Mouse (Mus musculus) heart, embryonic 16.5 days (tissue): ENCODE results near the gene Gm4871. TPM values are rescaled to one million over a fixed set of nuclear protein-coding genes. Genes with fewer than 3 reads are reported as not detected.

Source experiments
- ATAC-seq: fragments of 200-750 bp; cut with Nextera tagmentation; replicated peaks from 2 replicates; pipeline ENCODE4 v1.8.0; 2017; ENCODE audit warnings: moderate number of reproducible peaks; ENCODE audit not compliant: insufficient read depth, low FRiP score; ENCODE audit errors: extremely low read depth
- H3K27ac ChIP-seq: fragments of 300-500 bp; sonication (generic); 2 replicates; pipeline ENCODE4 v1.5.1; 2014; ENCODE audit warnings: mild to moderate bottlenecking, low read length, control low read depth, moderate library complexity
- H3K27me3 ChIP-seq: fragments of 300-500 bp; sonication (generic); 2 replicates; pipeline ENCODE4 v1.6.1; 2014; ENCODE audit warnings: low read length, mixed read lengths; ENCODE audit not compliant: control insufficient read depth, insufficient read depth
- H3K36me3 ChIP-seq: fragments of 300-500 bp; sonication (generic); 2 replicates; pipeline ENCODE4 v1.6.1; 2014; ENCODE audit not compliant: control insufficient read depth, insufficient read depth
- H3K4me1 ChIP-seq: fragments of 300-500 bp; sonication (generic); 2 replicates; pipeline ENCODE4 v1.6.1; 2014; ENCODE audit warnings: low read length, mixed read lengths; ENCODE audit not compliant: control insufficient read depth, insufficient read depth
- H3K4me2 ChIP-seq: fragments of 300-500 bp; sonication (generic); 2 replicates; pipeline ENCODE4 v1.6.1; 2014; ENCODE audit warnings: low read depth, mild to moderate bottlenecking, control low read depth, low read length
- H3K4me3 ChIP-seq: fragments of 300-500 bp; sonication (generic); 2 replicates; pipeline ENCODE4 v1.5.1; 2014; ENCODE audit warnings: mild to moderate bottlenecking, control low read depth, low read length
- H3K9ac ChIP-seq: fragments of 300-500 bp; sonication (generic); 2 replicates; pipeline ENCODE4 v1.6.1; 2014; ENCODE audit warnings: low read length, control low read depth
- H3K9me3 ChIP-seq: fragments of 300-500 bp; sonication (generic); replicated peaks from 2 replicates; pipeline ENCODE4 v1.6.1; 2016; ENCODE audit warnings: low read length; ENCODE audit not compliant: control insufficient read depth
- WGBS: fragments of 180-500 bp; shearing (Covaris S2); extraction: QIAGEN DNeasy Blood & Tissue Kit; methylation state at CpG from one replicate; pipeline ENCODE4 v1.1.7; 2014; 5-methylcytosine and 5-hydroxymethylcytosine counted together
- polyA plus RNA-seq: library from polyadenylated mRNA; unstranded; fragments of >200 nt; fragmentation: Nextera tagmentation; extraction: Ambion mirVana; gene quantifications from 2 replicates; pipeline ENCODE4 v1.2.1, GENCODE M21; 2015

The Gm4871 gene
- polyA plus RNA-seq, 1 experiment from 2014 or later = not detected

GRCm38 (mm10) chr5:144987561-144987960 is 45.0 kb downstream of the Gm4871 start:
- Histone ChIP-seq H3K36me3 (no peaks in the 10 kb centered on the region), H3K4me1 (no peaks in the 10 kb centered on the region), H3K27ac (no peak overlapping the region), H3K4me3 (no peak overlapping the region), H3K27me3 (no peaks in the 10 kb centered on the region), H3K9me3 (peaks cover 10% of the 10 kb centered on the region), H3K4me2 (no peak overlapping the region), H3K9ac (no peak overlapping the region)
- WGBS = 93% methylated on average over 13 of the region's 13 CpGs
- no peak for ATAC-seq

DNA sequence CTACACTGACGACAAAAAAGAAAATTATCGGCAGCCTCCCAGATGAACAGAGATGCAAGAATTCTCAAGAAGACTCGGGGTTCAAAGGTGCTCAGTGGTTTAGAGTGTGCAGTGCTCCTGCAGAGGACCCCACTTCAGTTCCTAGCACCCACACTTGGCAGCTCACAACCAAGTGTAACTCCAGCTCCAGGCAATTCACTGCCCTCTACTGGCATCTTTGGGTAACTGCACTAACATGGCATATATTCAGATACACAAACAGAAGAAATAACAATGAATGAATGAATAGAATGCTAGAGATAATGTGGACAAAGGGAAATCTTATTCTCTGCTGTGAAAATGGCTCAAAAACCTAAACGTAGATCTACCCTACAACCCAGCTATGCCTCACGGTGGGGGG is 47.7 kb downstream of the Gm4871 start:
- H3K9ac ChIP-seq = no peak overlapping the region
- H3K27me3 ChIP-seq = no peaks in the 10 kb centered on the region
- H3K9me3 ChIP-seq = peaks cover 10% of the 10 kb centered on the region
- H3K4me1 ChIP-seq = no peaks in the 10 kb centered on the region
- no peaks in the 10 kb centered on the region for H3K36me3 ChIP-seq
- H3K27ac ChIP-seq = no peak overlapping the region
- no peak overlapping the region for H3K4me2 ChIP-seq
- WGBS = 91% methylated on average over 5 of the region's 5 CpGs
- ATAC-seq = no peak
- H3K4me3 ChIP-seq = no peak overlapping the region

DNA sequence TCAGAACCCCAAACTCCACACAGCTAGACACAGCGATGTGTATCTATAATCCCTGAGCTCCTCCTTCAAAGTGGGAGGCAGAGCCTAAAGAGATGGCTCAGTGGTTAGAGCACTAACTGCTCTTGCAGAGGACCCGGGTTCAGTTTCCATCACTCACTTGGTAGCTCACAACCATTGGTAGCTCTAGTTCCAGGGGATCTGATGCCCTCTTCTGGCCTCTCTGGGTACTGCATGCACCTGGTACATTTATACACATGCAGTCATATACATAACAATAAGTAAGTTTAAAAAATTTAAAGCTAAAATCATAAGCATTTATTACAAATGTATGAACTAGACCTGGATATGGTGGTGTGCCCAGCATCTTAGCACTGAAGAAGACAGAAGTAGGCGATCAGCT is 49.3 kb downstream of the Gm4871 start:
- 89% methylated on average over 3 of the region's 3 CpGs for WGBS
- no peaks in the 10 kb centered on the region for H3K36me3 ChIP-seq
- no peak overlapping the region for H3K27ac ChIP-seq
- H3K4me1 ChIP-seq = peaks cover 6% of the 10 kb centered on the region
- no peak overlapping the region for H3K4me2 ChIP-seq
- H3K9me3 ChIP-seq = peaks cover 10% of the 10 kb centered on the region
- no peak overlapping the region for H3K9ac ChIP-seq
- H3K27me3 ChIP-seq = no peaks in the 10 kb centered on the region
- ATAC-seq = no peak
- H3K4me3 ChIP-seq = no peak overlapping the region

Other genes with a start within 250 kb of the Gm4871 start
- gene Smurf1, start 66.9 kb downstream of the Gm4871 start, polyA plus RNA-seq = 9.3 and 13.5 TPM in 2 replicates
- not detected in 2 replicates for gene 1700018F24Rik, start 10.2 kb upstream of the Gm4871 start, polyA plus RNA-seq
- gene Arpc1a, start 51.1 kb upstream of the Gm4871 start, polyA plus RNA-seq = 91.5 and 93.7 TPM in 2 replicates
- 0.11 TPM in 1 of 2 replicates, not detected in the other for gene Kpna7, start 51.3 kb upstream of the Gm4871 start, polyA plus RNA-seq
- 263 and 300 TPM in 2 replicates for gene Arpc1b, start 81.5 kb upstream of the Gm4871 start, polyA plus RNA-seq
- 46.0 and 49.8 TPM in 2 replicates for gene Pdap1, start 107.5 kb upstream of the Gm4871 start, polyA plus RNA-seq
- gene Bud31, start 107.6 kb upstream of the Gm4871 start, polyA plus RNA-seq = 118 and 134 TPM in 2 replicates
- 16.4 and 17.2 TPM in 2 replicates for gene Ptcd1, start 134.4 kb upstream of the Gm4871 start, polyA plus RNA-seq
- 25.9 and 26.5 TPM in 2 replicates for gene Cpsf4, start 134.5 kb upstream of the Gm4871 start, polyA plus RNA-seq
- 1,156 and 1,380 TPM in 2 replicates for gene Atp5j2, start 159.3 kb upstream of the Gm4871 start, polyA plus RNA-seq
- 7.0 and 8.0 TPM in 2 replicates for gene Zkscan14, start 169.1 kb upstream of the Gm4871 start, polyA plus RNA-seq
- 9.8 and 9.9 TPM in 2 replicates for gene Zkscan5, start 171.8 kb upstream of the Gm4871 start, polyA plus RNA-seq
- gene Zfp655, start 199.0 kb upstream of the Gm4871 start, polyA plus RNA-seq = 30.0 and 31.9 TPM in 2 replicates
- gene Zscan25, start 247.7 kb upstream of the Gm4871 start, polyA plus RNA-seq = 0.51 and 0.64 TPM in 2 replicates